Comparison of ENCODE assay signal across 14 mouse cellular contexts in genomic region chr2:60504718-60505117, GRCm38 (mm10). TPM values are rescaled to one million over a fixed set of nuclear protein-coding genes. Genes with fewer than 3 reads are reported as not detected.
DNase-seq lines count a peak whose midpoint lies in the region; ATAC-seq lines count a peak whose summit lies in the region.
"Had no signal": no experiment of that assay in that cellular context is flagged by ENCODE, and none has a peak within 500 bp of the region (broad histone marks: within the 10 kb centered on the region; RNA-seq: fewer than 3 reads in every experiment).

No protein-coding gene starts in this region.

- H3K4me1 ChIP-seq in heart, embryonic 15.5 days (replicated peaks) = peaks cover 15% of the 10 kb centered on the region
- H3K4me1 ChIP-seq: liver, embryonic 12.5 days had no signal

- H3K36me3 ChIP-seq in heart, embryonic 15.5 days = no peaks in the 10 kb centered on the region
- H3K36me3 ChIP-seq: embryonic facial prominence, embryonic 15.5 days; liver, embryonic 12.5 days had no signal

- no peak for DNase-seq in heart, adult 11 months
- peak; percentile 43 for DNase-seq in CD4-positive, CD25-positive, alpha-beta regulatory T cell, adult 2 months (ENCODE audit: low read depth, low spot score)
- DNase-seq in naive thymus-derived CD4-positive, alpha-beta T cell, adult 2 months (ENCODE audit: low read depth) = peak; percentile 43
- DNase-seq in urinary bladder, postnatal 4 days (ENCODE audit: low spot score in 2 of 2) = no peak
- no peak for DNase-seq in embryo, embryonic 9.5 days (ENCODE audit: extremely low spot score)
- DNase-seq: cerebellum, adult 2 months; left cerebral cortex, postnatal 4 days; lung, postnatal 10 days; thymus, postnatal 4 days had no signal

- ATAC-seq in heart, embryonic 15.5 days (replicated peaks; ENCODE audit: insufficient number of reproducible peaks, insufficient read depth, low FRiP score, low read depth) = no peak
- peak; percentile 72 for ATAC-seq in common myeloid progenitor, adult 5-6 weeks (replicated peaks; ENCODE audit: low read depth, poor library complexity, severe bottlenecking)
- ATAC-seq: liver, embryonic 12.5 days had no signal

- H3K4me3 ChIP-seq in heart, embryonic 15.5 days = no peak overlapping the region
- H3K4me3 ChIP-seq: embryonic facial prominence, embryonic 15.5 days; liver, embryonic 12.5 days had no signal

- no peak overlapping the region for H3K9ac ChIP-seq in heart, embryonic 15.5 days
- H3K9ac ChIP-seq: embryonic facial prominence, embryonic 15.5 days; liver, embryonic 12.5 days had no signal

- H3K4me2 ChIP-seq in heart, embryonic 15.5 days = 0 out of 2 replicates have a peak overlapping the region, but pooled peaks have one; percentile 5
- H3K4me2 ChIP-seq: embryonic facial prominence, embryonic 15.5 days; liver, embryonic 12.5 days; midbrain, embryonic 11.5 days had no signal

- peak overlapping the region; percentile 23; the same call in 1 of the 2 replicates for H3K27ac ChIP-seq in heart, embryonic 15.5 days
- H3K27ac ChIP-seq: embryonic facial prominence, embryonic 15.5 days; liver, embryonic 12.5 days had no signal

- no peaks in the 10 kb centered on the region for H3K9me3 ChIP-seq in heart, embryonic 15.5 days (replicated peaks)
- H3K9me3 ChIP-seq: embryonic facial prominence, embryonic 15.5 days; liver, embryonic 12.5 days had no signal

- H3K27me3 ChIP-seq in heart, embryonic 15.5 days = no peaks in the 10 kb centered on the region
- H3K27me3 ChIP-seq: embryonic facial prominence, embryonic 15.5 days; liver, embryonic 12.5 days had no signal

- WGBS in heart, embryonic 15.5 days = 20% methylated on average over 2 of the region's 2 CpGs

RNA-seq across cellular contexts. Expression of gene Pla2r1, which starts 48.4 kb away (rescaled TPM):
- polyA plus RNA-seq in heart, embryonic 15.5 days (2015; fragmentation: Nextera tagmentation; extraction: Ambion mirVana) = 1.3 TPM in 2 replicates
- 0.18 and 0.34 TPM in 2 replicates for total RNA-seq in common myeloid progenitor, adult 5-6 weeks (2017)

Comparison
In these comparisons a context has a peak if more than half of its experiments do, and no peak if none do; other contexts are left out.
1. DNase-seq: peak in CD4-positive, CD25-positive, alpha-beta regulatory T cell, adult 2 months (single experiment) and naive thymus-derived CD4-positive, alpha-beta T cell, adult 2 months (single experiment); none in heart, adult 11 months (single experiment), urinary bladder, postnatal 4 days (0 of 2) and embryo, embryonic 9.5 days (single experiment).